Mouse (Mus musculus): ENCODE results near the gene 2410015M20Rik. TPM values are rescaled to one million over a fixed set of nuclear protein-coding genes. Genes with fewer than 3 reads are reported as not detected.

Gene 2410015M20Rik
- 112 and 130 TPM in 2 replicates for polyA plus RNA-seq (2012; rRNA removed)

GRCm38 (mm10) chr17:56609452-56610171 is at the start of gene 2410015M20Rik:
2410015M20Rik (minus strand) TSS chr17:56609771.

GRCm38 (mm10) chr17:56627530-56628277 is 18.1 kb upstream of the 2410015M20Rik start, which contains the start of gene Catsperd:
Catsperd (plus strand) TSS chr17:56628143.

GRCm38 (mm10) chr17:56626754-56627470 is 17.3 kb upstream of the 2410015M20Rik start, which contains the start of gene Lonp1:
Lonp1 (minus strand) TSS chr17:56626887.

GRCm38 (mm10) chr17:56613236-56613844 is 3.8 kb upstream of the 2410015M20Rik start, which contains the start of gene Rpl36:
Rpl36 (plus strand) TSS chr17:56613416.

GRCm38 (mm10) chr17:56584257-56585130 is 25.1 kb downstream of the 2410015M20Rik start, which contains the start of the genes Safb2 and Safb:
Safb2 (minus strand) TSS chr17:56584585.
Safb (plus strand) TSS chr17:56584825.

Other genes with a start within 250 kb of the 2410015M20Rik start
- gene Ptprs, start 133.3 kb downstream of the 2410015M20Rik start, polyA plus RNA-seq (2012; rRNA removed), result 15.9 and 17.3 TPM in 2 replicates
- gene Znrf4, start 97.3 kb downstream of the 2410015M20Rik start, polyA plus RNA-seq (2012; rRNA removed), result not detected in 2 replicates
- 0.30 and 0.31 TPM in 2 replicates for gene Gm20219, start 55.4 kb downstream of the 2410015M20Rik start, polyA plus RNA-seq (2012; rRNA removed)
- 26.2 and 32.8 TPM in 2 replicates for gene Safb2, start 25.2 kb downstream of the 2410015M20Rik start, polyA plus RNA-seq (2012; rRNA removed)
- gene Safb, start 24.9 kb downstream of the 2410015M20Rik start, polyA plus RNA-seq (2012; rRNA removed), result 30.5 and 36.2 TPM in 2 replicates
- gene Rpl36, start 3.6 kb upstream of the 2410015M20Rik start, polyA plus RNA-seq (2012; rRNA removed), result 2,016 and 2,146 TPM in 2 replicates
- gene Lonp1, start 17.1 kb upstream of the 2410015M20Rik start, polyA plus RNA-seq (2012; rRNA removed), result 49.0 and 55.3 TPM in 2 replicates
- gene Catsperd, start 18.4 kb upstream of the 2410015M20Rik start, polyA plus RNA-seq (2012; rRNA removed), result 0.78 and 0.80 TPM in 2 replicates
- 29.8 and 33.2 TPM in 2 replicates for gene Ranbp3, start 63.5 kb upstream of the 2410015M20Rik start, polyA plus RNA-seq (2012; rRNA removed)
- gene Ndufa11, start 108.0 kb upstream of the 2410015M20Rik start, polyA plus RNA-seq (2012; rRNA removed), result 126 and 130 TPM in 2 replicates
- gene Vmac, start 108.3 kb upstream of the 2410015M20Rik start, polyA plus RNA-seq (2012; rRNA removed), result 3.6 and 3.7 TPM in 2 replicates
- gene Nrtn, start 147.8 kb upstream of the 2410015M20Rik start, polyA plus RNA-seq (2012; rRNA removed), result 1.1 and 1.3 TPM in 2 replicates
- 13.6 and 16.6 TPM in 2 replicates for gene Dus3l, start 155.0 kb upstream of the 2410015M20Rik start, polyA plus RNA-seq (2012; rRNA removed)
- gene Prr22, start 160.5 kb upstream of the 2410015M20Rik start, polyA plus RNA-seq (2012; rRNA removed), result 0.54 and 0.63 TPM in 2 replicates
- 4.3 and 5.1 TPM in 2 replicates for gene Rfx2, start 221.2 kb upstream of the 2410015M20Rik start, polyA plus RNA-seq (2012; rRNA removed)

All from liver, embryonic 18 days (tissue).